Mouse (Mus musculus) ovary, postnatal 14 days (tissue): ENCODE measurements around the gene Homer2.

Source experiments
- DNase-seq: peaks from one replicate; pipeline ENCODE4 v3.0.0; 2022; ENCODE audit warnings: low spot score

Gene Homer2

DNA sequence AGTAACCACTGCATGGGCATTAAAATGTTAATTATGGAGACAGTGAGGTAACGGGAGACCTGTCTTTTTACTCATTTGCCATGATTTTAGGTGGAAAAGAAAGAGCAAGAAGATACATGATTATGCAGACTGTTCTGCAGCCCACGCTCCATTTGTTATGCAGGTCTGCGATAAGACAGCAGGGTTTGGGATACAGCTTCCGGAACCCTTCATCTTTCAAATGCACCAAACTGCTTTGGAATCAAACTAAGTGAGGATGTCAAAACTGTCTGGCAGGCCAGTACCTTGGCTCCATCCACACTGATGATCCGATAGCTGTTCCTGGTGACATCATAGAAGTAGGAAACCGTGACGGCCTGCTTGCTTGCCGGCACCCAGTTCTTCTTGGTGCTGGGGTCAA lies 58.1 kb downstream of the Homer2 start:
- no peak for DNase-seq

DNA sequence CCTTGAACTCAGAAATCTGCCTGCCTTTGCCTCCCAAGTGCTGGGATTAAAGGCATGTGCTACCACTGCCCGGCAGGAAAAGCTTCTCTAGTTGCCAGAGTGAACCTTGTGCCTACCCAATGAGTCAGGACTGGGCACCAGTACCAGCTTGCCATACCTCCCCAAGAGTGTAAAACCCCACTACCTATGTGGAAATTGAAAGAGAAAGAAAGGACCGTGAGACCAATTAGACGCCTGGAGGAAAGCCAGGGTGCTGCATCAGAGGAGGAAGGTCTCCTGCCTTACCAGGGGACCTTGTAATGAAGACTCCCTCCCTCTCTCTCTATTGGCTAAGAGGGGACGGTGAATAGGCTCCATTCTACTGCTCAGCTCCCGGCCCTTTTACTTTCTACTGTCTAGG lies 59.4 kb downstream of the Homer2 start:
- DNase-seq = no peak

DNA sequence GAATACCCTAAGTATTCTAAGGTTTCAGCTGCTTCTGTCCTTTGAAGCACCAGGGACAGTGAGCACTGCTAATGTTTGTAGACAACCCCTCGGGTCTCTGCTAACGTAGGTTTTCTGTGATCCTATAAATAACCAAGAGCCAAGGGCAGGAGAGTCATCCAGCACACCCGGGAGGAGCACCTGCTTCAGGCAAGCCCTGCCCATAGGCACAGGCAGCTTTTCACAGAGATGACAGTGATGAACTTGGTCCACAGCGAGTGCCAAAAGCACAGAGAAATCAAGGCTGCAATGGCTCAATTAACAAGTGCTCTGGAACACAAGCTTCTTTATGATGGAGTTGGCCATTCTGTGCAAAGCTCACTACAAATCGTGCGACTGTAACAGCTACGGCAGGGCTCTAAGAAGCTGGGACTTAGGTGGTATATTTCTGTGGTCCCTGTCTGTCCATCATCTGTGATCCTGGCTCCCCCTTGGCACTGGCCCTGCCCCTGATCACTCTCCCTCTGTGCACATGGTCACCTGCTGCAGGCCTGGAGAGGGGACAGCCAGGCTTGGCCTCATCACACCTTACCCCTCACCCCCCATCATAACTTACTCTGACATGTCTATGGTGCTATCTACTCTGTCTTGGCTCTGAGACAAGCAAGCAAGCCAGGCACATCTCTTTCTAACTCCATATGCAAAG lies 62.6 kb downstream of the Homer2 start:
- DNase-seq = no peak

DNA sequence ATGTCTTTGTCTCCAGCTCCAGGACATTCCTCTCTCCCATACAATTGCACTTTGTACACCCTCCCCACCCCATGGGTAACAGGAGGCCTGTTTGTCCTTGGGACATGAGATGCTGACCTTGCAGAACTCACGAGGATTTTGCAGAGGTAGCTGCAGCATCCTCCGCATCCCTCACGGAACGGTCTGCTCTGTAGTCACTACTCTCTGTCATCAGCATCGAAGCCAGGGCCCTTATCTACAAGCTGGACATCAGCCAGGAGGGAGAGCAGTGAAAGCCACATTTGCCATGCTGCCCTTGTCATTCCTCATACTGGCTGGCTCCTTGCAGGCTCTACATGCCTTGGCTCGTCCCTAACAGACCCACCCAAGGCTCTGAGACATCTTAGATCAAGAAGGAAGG lies 66.2 kb downstream of the Homer2 start:
- no peak for DNase-seq

DNA sequence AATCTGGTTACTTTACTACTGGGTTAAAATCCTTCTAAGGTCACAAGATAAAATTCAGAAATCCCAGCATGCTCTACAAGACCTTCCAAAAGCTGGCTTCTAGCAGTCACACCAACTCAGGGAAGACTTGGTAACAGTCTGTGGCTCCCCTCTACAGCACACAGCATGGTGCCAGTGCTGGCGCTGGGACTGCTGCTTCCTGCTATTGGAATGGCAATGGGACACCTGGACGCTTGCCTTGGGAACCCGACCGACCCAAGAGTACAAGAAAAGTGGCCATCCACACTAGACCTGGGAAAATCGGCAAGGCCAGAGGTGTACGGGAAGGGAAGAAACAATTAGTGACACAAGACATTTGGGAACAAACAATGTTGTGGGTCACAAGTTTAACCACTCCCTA lies 74.7 kb downstream of the Homer2 start:
- no peak for DNase-seq

DNA sequence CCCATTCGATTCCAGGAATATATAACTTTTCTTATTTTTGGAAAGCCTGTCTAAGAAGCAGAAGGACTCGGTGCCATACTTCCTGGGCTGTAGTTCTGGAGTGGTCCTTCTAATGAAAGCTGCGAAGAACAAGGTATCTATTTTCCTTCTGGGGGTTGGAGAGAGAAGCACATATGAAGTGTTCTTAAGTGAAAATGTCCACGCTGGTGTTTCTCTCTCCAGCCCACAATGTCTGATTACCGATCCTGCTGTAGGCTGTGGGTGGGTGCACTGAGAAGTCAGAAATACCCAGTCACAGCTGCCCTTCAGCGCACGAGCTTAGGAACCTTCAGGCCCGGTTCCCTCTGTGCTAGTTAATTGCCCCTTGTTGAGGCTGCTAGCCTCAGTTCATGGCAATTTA lies 76.1 kb downstream of the Homer2 start:
- no peak for DNase-seq

DNA sequence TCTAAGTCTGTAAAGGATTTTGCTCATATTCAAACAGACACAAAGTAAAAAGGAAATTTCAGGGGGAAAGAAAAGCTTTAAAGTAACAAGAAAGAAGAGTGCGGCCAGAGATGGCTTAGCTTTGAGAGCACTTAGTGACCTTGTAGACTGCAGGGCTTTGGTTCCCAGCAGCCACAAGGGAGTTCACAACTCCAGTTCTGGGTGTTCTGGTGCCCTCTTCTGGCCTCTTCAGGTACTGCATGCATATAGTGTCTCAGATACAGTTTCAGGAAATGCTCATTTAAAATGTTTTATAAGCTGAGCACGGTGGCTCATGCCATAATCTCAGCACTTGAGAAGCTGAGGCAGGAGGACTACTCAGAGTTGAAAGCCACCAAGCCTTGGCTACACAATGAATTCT lies 80.9 kb downstream of the Homer2 start:
- DNase-seq = no peak

DNA sequence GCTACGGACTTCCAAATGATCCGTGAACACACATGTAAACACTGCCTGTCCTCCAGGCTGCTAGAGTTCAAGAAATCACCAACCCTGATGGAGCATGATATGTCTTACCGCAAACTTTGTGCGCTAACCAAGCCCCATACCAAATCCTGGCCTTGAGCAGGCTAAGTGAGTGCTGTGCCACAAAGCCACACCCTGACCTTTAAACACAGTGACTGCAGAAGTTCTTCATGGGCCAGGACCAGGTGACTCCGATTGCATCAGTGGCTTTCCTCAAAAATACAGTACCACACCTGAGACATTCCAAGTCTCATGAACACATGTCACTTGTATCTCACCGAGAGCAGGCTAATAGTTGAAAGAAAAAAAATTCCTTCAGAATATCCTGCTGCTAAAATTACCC lies 83.6 kb downstream of the Homer2 start:
- DNase-seq = no peak

DNA sequence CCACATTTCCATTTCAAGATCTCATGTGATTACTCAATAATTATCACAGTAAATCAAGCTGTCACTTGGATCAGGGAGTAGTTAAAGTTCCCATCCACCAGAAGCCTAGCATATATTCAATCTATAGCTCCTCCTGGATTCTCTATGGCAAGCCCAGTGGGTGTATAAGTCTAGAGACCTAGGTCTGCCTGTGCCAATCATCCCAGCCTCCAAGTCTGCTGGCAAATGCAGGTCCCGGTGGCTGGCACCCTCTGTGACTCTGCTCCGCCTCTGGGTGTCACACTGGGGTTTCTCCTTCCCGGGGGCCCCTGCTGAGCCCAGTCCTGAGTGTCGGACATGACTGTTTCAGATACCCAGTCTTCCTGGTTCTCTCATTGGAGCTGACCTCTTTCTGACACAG lies 84.5 kb downstream of the Homer2 start:
- DNase-seq = no peak

DNA sequence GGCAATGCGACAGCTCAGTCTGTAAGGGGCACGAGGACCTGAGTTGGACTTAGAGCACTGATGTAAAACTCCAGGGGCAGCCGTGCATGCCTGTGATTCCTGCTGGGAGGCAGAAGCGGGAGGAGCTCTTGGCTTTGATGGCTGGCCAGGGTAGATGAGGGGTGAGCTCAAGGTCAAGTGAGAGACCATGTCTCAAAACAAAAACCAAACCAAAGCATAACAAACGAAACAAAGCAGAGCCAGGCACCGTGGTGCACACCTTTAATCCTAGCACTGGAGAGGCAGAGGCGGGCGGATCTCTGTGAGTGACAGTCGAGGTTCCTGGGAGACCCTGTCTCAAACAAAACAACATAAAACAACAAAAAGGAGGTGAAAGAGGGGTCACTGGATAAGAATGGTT lies 92.3 kb downstream of the Homer2 start:
- no peak for DNase-seq

DNA sequence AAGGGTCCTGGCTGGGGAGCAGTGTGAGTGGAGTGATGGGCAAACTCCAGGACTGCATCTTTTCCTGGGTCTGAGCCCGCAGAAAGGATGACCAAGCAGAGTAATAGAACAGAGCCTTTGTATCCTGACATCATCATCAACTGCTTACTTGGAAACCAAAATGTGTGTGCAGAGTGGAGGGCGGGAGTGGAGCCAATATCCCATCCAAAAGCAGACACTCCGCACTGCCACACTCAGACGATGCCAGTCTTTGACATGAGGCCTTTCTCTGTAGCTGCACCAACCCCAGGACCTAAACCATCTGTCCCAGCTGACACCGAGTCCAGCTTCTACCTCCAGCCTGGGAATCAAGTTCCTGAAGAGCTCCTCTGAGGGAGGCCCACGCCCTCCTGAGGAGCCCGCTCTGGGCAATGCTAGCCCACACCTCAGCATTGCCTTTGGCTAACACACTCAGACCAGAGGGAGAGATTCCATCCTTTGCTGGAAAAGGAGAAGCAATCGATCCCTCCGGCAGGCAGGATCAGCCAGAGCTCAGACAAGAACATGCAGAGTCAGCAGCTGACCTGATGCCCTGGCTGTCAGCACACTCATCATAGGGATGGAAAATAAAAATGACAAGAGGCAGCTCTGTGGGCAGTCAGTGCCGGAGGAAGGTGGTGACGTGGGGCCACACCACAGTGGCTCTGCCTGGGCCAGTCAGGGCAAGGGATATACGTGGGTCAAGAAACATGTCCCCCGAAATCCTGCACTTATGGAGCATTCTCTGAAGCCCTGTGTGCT lies 94.3 kb downstream of the Homer2 start:
- no peak for DNase-seq

DNA sequence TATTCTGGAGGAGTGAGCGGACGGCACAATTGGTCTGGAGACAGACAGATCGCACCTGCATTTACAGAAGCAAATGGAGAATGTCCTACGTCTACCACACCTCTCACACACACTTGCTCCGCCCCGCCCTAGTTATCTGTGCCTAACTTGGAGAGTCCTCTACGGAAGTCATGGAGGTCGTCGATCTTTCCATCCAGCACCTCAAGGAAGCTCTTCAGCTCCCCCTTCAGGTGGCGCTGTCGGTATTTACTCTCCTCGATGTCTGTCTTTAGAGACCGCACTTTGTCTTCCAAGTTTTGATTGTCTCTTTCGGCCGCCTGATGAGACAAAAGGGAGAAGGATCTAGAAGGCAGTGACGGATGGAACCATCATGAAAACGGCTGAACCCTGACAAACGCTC lies 97.2 kb downstream of the Homer2 start:
- peak; percentile 9 for DNase-seq

DNA sequence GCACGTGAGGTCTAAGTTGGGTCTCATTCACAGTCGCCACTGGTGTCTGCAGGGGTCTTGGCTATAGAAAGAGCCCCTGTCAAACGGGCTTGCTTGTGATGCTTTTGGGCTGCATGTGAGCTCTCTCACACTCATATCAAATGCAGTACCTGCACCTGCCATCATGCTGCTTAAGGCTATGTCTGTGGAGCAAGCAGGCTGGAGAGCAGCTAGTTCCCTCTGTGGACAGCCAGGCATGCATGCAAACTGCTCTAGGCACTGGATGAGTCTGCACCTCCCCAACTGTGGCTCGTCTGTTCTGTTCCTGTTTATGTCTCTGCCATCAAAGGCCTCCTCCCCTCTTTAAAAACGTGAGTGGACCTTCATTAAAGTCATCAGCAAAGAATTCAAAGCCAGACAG lies 100.9 kb downstream of the Homer2 start:
- no peak for DNase-seq

DNA sequence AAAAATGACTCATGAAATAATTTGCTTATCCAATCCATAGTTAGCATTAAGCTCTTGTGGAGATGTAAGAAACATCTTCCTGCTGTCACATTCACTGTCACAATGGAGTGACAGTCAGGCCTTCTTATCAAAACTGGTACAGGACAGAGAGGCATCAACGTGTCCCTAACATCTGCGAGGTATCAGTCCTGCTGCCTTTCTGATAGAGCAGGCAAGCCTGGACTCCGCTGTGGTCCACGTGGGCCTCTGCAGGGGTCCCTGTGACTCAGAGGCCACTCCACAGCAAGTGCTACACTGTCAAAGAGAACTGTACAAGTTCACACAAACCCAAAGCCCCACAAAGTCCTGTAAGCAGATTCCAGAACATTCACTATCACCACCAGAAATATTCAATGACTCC lies 101.8 kb downstream of the Homer2 start:
- DNase-seq = no peak

DNA sequence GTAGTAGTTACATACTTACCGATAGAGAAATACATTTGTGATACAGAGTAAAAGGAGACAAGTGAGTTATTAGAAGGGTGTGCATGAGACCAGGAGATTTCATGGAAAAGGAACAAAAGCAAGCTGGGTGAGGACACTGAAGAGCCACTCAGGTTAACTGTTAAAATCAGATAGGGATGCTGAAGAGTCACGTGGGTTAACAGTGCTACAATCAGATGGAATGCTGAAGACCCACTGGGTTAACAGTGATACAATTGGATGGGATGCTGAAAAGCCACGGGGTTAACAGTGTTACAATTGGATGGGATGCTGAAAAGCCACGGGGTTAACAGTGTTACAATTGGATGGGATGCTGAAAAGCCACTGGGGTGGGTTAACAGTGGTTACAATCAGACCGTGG lies 102.3 kb downstream of the Homer2 start:
- no peak for DNase-seq

DNA sequence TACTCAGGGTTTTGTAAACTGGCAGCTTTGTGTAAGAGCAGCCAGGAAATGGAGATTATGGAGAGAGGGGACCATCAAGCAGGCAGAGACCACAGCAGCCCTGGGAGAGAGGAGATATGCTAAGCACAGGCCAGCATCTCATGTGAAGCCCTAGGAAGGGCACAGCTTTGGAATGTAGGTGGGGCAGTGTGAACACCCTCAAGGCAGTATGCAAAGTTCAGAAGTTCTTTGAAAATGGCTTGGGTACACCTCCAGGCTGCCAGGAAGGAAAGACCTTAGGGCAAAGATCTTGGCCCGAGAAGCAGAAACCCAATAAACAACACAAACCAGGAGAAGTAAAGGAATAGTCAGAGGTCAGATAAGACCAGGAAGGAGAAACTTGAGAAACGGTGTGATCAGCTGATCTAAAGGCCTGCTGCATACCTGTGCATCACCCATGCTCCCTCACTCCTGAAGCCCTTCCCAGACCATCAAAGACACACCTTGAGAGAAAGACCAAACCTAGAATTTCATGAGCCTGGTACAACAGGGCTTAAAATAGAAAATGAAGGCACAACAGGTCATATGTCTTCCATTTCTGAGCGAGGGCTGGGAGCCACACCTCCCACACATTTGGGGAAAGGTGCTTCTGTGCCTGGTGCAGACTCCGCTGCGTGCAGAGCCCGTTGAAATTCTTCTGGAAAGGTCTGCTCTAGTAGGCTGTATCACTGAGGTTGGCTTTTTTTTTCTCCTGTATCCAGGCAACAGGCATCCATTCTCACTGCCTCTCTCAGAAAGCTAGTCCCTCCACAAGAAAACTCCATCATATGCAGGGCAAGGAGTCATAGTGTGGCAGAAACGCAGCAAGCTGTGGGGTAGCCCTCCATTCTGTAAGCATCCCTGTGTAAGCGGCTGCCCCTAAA lies 107.7 kb downstream of the Homer2 start:
- no peak for DNase-seq

DNA sequence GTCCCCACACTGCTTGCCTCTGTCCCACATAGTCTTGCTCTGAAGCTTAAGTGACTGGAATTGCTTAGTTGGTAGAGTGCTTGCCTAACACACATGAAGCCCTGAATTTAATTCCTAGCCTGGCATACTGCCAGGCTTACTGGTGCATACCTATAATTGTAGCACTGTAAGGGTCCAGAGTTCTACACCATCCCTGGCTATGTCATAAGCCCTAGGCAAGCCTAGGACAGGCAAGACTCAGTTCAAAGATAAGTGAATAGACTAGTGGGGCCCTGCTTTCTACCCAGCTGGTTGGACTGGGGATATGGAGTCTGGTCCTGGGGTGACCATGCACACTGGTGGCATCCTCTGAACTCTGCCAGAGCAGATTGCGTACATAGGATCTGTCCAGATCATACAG lies 109.7 kb downstream of the Homer2 start:
- DNase-seq = no peak

DNA sequence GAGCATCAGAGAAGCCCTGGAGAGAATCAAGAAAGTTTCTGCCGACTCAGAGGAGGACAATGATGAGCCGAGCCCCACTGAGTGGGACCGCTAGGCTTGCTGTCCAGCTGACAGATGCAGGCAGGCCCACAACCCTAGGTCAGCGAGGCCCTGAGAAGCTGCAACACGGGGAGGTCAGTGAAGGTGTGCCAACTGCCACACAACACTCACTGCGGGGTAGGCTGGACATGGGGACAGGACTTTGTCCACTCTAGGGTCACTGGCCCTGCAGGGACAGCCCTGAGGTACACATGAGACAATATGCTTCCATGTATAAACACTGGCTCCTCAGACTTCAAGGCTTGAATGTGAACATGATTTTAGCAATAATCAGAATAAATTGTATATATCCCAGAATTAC lies 111.2 kb downstream of the Homer2 start:
- DNase-seq = no peak

DNA sequence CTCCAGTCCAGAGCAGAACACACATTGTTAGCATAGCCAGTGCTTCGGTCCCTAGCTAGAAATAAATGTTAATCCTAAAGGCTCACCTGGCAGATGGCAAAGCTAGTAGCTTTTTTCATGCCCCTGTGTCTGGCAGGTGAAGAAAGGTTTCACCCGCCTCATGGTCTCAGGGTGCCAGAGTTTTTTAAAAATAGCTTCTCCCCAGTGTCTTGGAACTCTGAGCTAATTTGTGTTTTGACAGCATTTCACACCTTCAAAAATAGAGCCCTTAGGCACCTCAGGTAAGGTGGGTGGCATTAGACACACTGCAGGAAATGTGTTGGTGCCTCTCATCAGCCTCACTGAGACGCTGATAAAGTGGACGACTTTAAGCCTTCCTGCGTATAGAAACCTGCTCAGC lies 112.3 kb downstream of the Homer2 start:
- DNase-seq = no peak

DNA sequence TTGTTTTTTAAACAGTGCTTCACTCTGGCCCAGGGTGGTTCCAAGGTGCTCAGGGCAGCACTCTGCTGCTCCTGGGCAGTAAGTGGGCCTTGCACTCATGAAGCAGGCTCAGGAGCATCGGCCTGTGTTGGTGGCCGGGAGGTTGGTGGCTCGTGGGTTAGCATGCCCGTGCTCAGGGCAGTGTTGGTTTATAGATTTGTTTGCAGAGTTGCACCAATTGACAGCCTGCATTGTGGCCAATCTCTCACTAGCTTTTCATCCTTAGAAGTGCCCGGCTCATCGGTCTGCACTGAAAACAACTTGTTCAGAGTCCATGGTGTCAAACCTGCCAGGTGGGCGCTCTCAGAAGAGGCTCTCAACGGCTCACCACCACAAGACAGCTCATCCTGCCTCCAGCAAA lies 113.9 kb downstream of the Homer2 start:
- no peak for DNase-seq

DNA sequence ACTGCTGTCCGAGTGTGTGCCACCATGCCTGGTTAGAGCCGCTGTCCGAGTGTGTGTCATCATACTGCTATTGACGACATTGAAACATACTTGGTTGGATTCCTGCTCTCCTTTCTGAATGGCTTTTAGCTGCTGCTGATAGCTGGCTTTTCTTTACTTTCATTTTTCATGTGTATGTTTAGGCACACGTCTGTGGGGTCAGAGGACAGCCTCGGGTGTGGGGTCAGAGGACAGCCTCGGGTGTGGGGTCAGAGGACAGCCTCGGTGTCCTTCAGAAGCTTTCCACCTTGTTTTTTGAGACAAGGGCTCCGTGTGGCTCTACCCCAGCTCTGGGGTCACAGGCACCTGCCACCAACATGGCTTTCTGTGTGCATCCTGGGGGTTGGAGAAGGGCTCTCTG lies 114.6 kb downstream of the Homer2 start:
- no peak for DNase-seq

DNA sequence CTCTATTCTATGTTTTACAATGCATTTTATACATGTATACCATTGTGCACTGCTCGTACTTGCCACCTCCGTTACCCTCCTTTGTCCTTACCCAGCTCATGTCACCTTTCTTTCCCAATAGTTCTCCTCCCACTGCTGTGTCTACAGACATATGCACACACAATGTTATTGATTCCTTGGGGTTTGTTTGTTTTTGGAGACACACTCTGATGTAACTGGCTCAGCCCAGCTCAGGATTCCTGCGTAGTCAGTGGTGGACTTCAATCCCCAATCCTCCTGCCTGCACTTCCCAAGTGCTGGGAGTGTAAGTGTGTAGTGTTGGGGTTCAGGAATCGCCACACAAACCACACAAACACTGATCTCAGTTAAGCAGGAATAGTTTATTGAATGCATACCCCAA lies 120.1 kb downstream of the Homer2 start:
- DNase-seq = no peak

DNA sequence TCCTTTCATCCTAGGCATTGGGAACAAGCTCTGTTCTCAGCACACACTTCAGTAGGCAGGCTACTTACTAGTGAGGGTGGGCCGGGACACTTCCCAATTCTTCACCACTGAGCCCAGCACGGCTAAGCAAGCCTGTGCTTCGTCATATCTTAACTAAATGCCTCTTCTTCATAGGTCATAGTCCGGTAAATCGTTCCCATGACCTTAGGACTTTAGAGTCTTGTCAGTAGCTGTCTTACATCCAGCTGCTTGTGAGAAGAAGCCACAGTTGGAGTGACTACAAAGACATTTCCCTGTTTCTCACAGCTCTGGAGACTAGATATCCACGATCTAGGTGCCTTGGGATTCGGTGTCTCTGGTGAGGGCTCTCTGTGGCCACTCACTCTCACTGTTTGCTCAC lies 122.0 kb downstream of the Homer2 start:
- no peak for DNase-seq
